Mouse (Mus musculus) layer of hippocampus, postnatal 25 days (tissue): ENCODE data around the gene Ccdc84. TPM values are rescaled to one million over a fixed set of nuclear protein-coding genes. Genes with fewer than 3 reads are reported as not detected.
"Not testable (repeated sequence)": the region's sequence is repeated elsewhere in the genome, so short reads cannot be mapped to it uniquely, and the experiment has no call there.

ENCODE experiments used
- DNase-seq, 2 experiments: peaks; one replicate each; pipeline ENCODE4 v3.0.0; 2022; ENCODE audit warnings: mixed read lengths in 2 of 2, low spot score in 1 of 2; ENCODE audit errors: extremely low spot score in 1 of 2
- microRNA-seq, 2 experiments: library from miRNA; unstranded; fragments of <30 nt; microRNA quantifications; one replicate each; pipeline ENCODE4 v1.2.0; 2021
- total RNA-seq, 2 experiments: library from RNA; stranded (reverse); gene quantifications; 2 replicates each; pipeline ENCODE4 v1.2.3; 2021

Ccdc84 gene
- total RNA-seq, 2 experiments from 2014 or later = 16.8 to 24.1 TPM

DNA sequence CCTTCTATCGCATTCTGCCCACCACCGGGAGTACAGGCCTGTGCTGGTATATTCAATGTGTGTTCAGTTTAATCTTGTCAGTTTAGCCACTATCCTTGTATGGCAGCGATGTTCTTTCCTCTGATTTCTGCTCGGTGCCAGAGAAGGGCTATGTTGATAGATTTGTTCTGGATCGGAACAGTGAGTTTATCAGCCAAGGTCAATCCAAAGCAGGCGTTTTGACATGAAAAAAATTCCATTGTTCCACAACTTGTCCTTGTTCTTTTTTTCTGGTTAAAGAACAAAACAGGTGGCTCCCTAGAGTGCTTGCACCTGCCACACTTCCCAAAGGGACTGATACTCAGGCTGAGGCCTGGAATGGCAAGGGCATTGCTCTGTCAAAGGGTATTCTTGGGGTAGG, 42.2 kb downstream of the Ccdc84 start:
- no peak for DNase-seq

DNA sequence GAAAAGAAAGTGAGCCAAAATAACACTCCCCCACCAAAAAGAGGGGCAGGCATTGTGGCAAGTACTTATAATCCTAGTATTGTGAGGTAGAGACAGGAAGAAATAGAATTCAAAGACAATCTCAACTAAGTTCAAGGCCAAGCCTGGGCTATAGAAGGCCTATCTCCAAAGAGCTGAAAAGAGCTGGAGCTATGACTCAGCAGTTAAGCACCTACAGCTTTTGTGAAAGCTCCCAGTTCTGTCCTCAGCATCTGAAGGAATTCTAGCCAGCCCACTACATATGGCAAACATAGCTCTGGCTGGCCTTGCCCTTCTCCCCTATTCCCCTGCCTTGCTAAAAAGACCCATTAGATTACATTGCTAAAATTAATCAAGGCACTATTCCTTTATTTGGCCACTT, 45.0 kb downstream of the Ccdc84 start:
- DNase-seq = no peak

DNA sequence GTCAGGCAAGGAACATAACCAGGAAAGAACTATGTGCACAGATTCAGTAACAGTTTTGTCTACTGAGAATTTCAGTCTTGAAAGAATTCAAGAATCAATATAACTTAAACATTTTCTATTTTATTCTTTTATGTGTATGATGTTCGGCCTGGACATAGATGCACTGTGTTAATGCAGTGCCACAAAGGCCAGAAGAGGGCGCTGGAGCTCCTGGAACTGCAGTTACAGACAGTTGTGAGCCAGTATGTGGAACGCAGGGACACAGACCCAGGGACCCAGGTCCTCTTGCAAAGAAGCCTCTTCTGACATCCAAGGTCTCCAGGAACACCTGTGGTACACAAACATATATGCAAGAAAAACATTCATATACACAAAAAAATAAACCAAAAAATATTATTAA, 53.9 kb downstream of the Ccdc84 start:
- DNase-seq = peak in 1 of 2 experiments; percentile 33

DNA sequence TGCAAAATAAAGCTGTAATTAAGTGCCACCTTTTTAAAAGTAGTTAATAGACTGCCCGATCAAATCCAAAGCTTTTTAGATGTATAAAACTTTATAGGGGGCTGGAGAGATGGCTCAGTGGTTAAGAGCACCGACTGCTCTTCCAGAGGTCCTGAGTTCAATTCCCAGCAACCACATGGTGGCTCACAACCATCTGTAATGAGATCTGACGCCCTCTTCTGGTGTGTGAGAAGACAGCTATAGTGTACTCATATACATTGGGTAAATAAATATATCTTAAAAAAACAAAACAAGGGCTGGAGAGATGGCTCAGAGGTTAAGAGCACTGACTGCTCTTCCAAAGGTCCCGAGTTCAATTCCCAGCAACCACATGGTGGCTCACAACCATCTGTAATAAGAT, 56.4 kb downstream of the Ccdc84 start:
- not testable (repeated sequence) for DNase-seq

DNA sequence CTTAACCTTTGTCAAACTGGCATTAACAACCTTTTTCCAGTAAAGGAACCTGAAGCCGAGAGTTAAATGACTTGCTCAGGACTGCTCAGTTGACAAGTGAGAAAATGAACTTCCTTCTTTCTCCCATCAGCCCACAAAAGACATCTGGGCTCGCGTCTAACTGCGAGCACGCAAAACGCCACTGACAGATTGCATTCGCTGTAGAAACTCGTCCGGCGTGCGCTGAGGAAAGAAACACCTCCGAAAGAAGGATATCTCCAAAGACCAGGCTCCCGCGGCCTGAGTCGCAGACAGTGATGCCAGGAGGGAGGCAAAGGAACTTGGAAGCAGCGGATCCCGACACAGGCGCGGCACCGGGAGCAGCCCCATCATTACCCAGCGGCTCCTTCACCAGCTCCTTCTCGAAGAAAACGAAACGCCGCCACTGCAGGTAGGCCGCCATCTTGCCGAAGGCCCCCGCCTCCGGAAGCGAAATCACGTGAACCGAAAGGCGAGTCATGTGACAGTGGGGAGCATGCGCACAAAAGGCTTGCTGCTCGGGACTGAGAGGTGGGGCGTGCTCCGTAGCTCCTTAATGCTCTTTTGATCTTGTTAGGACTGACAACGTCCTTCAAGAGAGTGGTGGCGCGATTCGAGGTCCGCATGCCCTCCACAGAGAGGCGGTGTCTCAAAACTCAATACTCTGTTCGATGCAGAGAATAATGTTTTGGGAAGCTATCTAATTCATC, 57.0 kb downstream of the Ccdc84 start, which contains the start of gene Vps11:
Vps11 (minus strand) TSS at position 481 of the 728 bp plus-strand sequence.
- DNase-seq = peak; percentile 87 to 93

Small RNAs within 50 kb of the gene (microRNA-seq; reads per million reads assigned to microRNA genes)
- 2.2 to 3.0 reads per million in 2 experiments for gene Mir7085

Other genes starting within 250 kb of the Ccdc84 start
- 10 to 100 TPM; 49.2 to 63.4 TPM for gene Cbl, start 184.5 kb downstream of the Ccdc84 start, total RNA-seq
- gene Ccdc153, start 177.9 kb downstream of the Ccdc84 start, total RNA-seq = 1 to 10 TPM; 1.9 to 5.4 TPM
- 1 to 10 TPM; 1.3 to 1.4 TPM for gene Pdzd3, start 167.1 kb downstream of the Ccdc84 start, total RNA-seq
- 10 to 100 TPM; 12.8 to 14.7 TPM for gene Nlrx1, start 150.0 kb downstream of the Ccdc84 start, total RNA-seq
- 10 to 100 TPM; 65.0 to 79.6 TPM for gene Abcg4, start 130.0 kb downstream of the Ccdc84 start, total RNA-seq
- gene Hinfp, start 112.9 kb downstream of the Ccdc84 start, total RNA-seq = 10 to 100 TPM; 28.1 to 31.2 TPM
- 100 to 1,000 TPM; 196 to 200 TPM for gene C2cd2l, start 98.3 kb downstream of the Ccdc84 start, total RNA-seq
- gene Dpagt1, start 92.5 kb downstream of the Ccdc84 start, total RNA-seq = 10 to 100 TPM; 14.2 to 15.8 TPM
- gene H2afx, start 83.9 kb downstream of the Ccdc84 start, total RNA-seq = 10 to 100 TPM; 50.6 to 58.4 TPM
- gene Hmbs, start 74.3 kb downstream of the Ccdc84 start, total RNA-seq = 10 to 100 TPM; 17.9 to 23.6 TPM
- gene Vps11, start 56.9 kb downstream of the Ccdc84 start, total RNA-seq = 10 to 100 TPM; 49.0 to 51.4 TPM
- gene Hyou1, start 39.1 kb downstream of the Ccdc84 start, total RNA-seq = 100 to 1,000 TPM; 114 to 123 TPM
- gene Slc37a4, start 21.7 kb downstream of the Ccdc84 start, total RNA-seq = 10 to 100 TPM; 32.6 to 34.7 TPM
- 100 to 1,000 TPM; 616 to 726 TPM for gene Rps25, start 11.4 kb downstream of the Ccdc84 start, total RNA-seq
- 10 to 100 TPM; 65.1 to 76.5 TPM for gene Trappc4, start 11.0 kb downstream of the Ccdc84 start, total RNA-seq
- gene Foxr1, start 22.6 kb upstream of the Ccdc84 start, total RNA-seq = not detected
- not detected for gene Upk2, start 36.4 kb upstream of the Ccdc84 start, total RNA-seq
- 10 to 100 TPM; 59.2 to 78.1 TPM for gene Bcl9l, start 64.3 kb upstream of the Ccdc84 start, total RNA-seq
- gene Cxcr5, start 143.3 kb upstream of the Ccdc84 start, total RNA-seq = not detected
- 100 to 1,000 TPM; 117 to 126 TPM for gene Ddx6, start 186.3 kb upstream of the Ccdc84 start, total RNA-seq